Mouse (Mus musculus) urinary bladder, postnatal 36 days (tissue): ENCODE results near the gene Mrps9.
"Not testable (repeated sequence)": the region's sequence is repeated elsewhere in the genome, so short reads cannot be mapped to it uniquely, and the experiment has no call there.

Experiments used
- DNase-seq, 2 experiments: peaks; one replicate each; pipeline ENCODE4 v3.0.0; 2022; ENCODE audit warnings: low spot score in 2 of 2, mixed read lengths in 1 of 2

Mrps9 gene

GRCm38 (mm10) chr1:42850663-42851397 is at the start of gene Mrps9:
TSS of gene Mrps9 (plus strand) at chr1:42851233.
- peak; percentile 96 to 98 for DNase-seq

GRCm38 (mm10) chr1:42813301-42813845 is 37.7 kb upstream of the Mrps9 start:
- DNase-seq = no peak

GRCm38 (mm10) chr1:42814798-42815619 is 36.0 kb upstream of the Mrps9 start:
- no peak for DNase-seq

- DNase-seq = no peak
Measured at GRCm38 (mm10) chr1:42851398-42851767, 350 bp downstream of the Mrps9 start.

GRCm38 (mm10) chr1:42851810-42852209 is 777 bp downstream of the Mrps9 start:
- DNase-seq = no peak

- no peak for DNase-seq
Measured at GRCm38 (mm10) chr1:42864719-42865250, 13.8 kb downstream of the Mrps9 start.

GRCm38 (mm10) chr1:42865336-42865939 is 14.4 kb downstream of the Mrps9 start:
- DNase-seq = no peak

GRCm38 (mm10) chr1:42865986-42866385 is 15.0 kb downstream of the Mrps9 start:
- no peak for DNase-seq

GRCm38 (mm10) chr1:42867188-42867587 is 16.2 kb downstream of the Mrps9 start:
- DNase-seq = no peak

GRCm38 (mm10) chr1:42874174-42874573 is 23.1 kb downstream of the Mrps9 start:
- DNase-seq = no peak

GRCm38 (mm10) chr1:42875271-42875670 is 24.2 kb downstream of the Mrps9 start:
- no peak for DNase-seq

GRCm38 (mm10) chr1:42876463-42877093 is 25.5 kb downstream of the Mrps9 start:
- DNase-seq = no peak

- no peak for DNase-seq
Measured at GRCm38 (mm10) chr1:42877264-42877663, 26.2 kb downstream of the Mrps9 start.

- no peak for DNase-seq
Measured at GRCm38 (mm10) chr1:42878851-42879250, 27.8 kb downstream of the Mrps9 start.

GRCm38 (mm10) chr1:42882258-42882657 is 31.2 kb downstream of the Mrps9 start:
- no peak for DNase-seq

GRCm38 (mm10) chr1:42883418-42883817 is 32.4 kb downstream of the Mrps9 start:
- DNase-seq = not testable (repeated sequence)

- DNase-seq = no peak
Measured at GRCm38 (mm10) chr1:42887835-42888234, 36.8 kb downstream of the Mrps9 start.

- DNase-seq = no peak
Measured at GRCm38 (mm10) chr1:42888541-42889349, 37.7 kb downstream of the Mrps9 start.

- no peak for DNase-seq
Measured at GRCm38 (mm10) chr1:42889421-42889887, 38.4 kb downstream of the Mrps9 start.

GRCm38 (mm10) chr1:42894695-42895094 is 43.7 kb downstream of the Mrps9 start:
- no peak for DNase-seq

GRCm38 (mm10) chr1:42905148-42905547 is 54.1 kb downstream of the Mrps9 start:
- no peak for DNase-seq
